Mouse (Mus musculus): ENCODE measurements around the gene Olfr655.

The Olfr655 gene

DNA sequence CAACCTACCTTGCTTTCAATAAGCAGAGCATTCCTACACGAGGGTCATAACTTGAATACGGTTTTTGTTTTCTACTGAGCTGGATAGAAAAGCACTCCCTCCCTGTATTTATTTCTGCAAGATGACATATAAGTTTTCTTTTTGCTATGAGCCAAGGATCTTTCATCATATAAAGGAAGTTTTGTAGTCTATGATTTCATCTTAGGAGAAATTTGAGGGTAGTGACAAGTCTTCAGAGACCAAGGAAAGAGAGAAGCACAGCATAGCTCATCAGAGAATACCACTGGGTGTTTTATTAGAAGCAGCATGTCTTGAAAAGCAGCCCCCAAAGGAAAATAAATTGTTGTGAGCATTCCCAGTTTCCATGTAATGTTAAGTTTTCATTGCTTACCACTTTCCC lies at the start of gene Olfr655:
Olfr655 (minus strand) TSS at position 101 of the 400 bp plus-strand sequence.
- no peak for DNase-seq (ENCODE audit: low read depth, low spot score)

DNA sequence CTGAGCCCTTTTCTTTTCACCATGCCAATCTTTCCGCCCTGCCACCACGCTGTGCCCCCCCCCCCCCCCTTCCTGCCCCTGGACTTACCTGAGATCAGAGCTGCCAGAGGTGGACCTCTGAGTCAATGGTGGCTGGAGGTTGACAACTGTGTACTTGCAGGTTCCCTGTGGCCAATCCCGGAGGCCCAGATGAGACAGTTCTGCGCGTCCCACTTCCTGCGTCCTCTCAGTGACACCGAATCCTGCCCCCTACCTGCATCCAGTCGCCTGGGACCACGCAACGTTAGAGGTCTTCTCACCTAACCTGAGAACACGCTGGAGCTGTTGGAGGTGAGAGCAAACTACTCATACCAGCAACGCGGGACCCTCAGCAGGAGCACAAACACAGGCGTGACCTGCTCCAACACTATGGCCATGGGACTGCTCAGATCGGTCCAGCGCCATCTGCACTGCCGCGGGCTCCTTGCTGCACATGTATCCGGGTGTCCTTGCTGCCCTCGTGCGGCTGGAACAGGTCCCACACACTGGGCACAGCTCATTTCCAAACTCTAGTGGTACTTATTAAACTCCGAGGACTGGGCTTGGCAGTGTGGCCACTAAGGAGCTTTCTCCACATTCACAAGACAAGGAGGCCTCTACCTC lies 45.4 kb upstream of the Olfr655 start, which contains the start of gene Olfr658:
Olfr658 (minus strand) TSS at position 465 of the 642 bp plus-strand sequence.
- DNase-seq (ENCODE audit: low read depth, low spot score) = peak; percentile 33

- no peak for DNase-seq (ENCODE audit: low read depth, low spot score)
Measured at GRCm38 (mm10) chr7:104624494-104624893, 22.9 kb upstream of the Olfr655 start, which contains the start of gene Olfr657. Gene Olfr657 (plus strand): TSS chr7:104624794.

DNA sequence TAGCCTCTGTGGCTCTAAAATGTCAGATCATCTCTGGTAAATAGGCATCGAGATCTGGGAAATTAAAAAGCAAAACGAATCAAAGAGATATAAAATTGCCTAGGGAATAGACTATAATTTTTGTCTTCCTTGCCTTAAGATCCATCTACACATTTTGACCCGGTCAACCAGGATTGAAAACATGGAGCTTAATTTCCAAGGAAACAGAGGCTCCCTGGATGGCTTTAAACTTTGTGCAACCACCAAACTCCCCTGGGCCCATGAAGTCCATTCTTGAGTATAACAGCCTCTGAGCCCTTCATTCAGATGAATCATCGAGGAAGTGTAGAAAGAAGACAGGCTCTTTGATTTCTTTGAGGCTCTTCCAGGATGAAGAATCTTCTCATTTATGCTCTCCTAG lies 12.1 kb upstream of the Olfr655 start, which contains the start of gene Olfr656:
Olfr656 (plus strand) TSS at position 301 of the 400 bp plus-strand sequence.
- no peak for DNase-seq (ENCODE audit: low read depth, low spot score)

- DNase-seq (ENCODE audit: low read depth, low spot score) = no peak
Measured at GRCm38 (mm10) chr7:104604727-104605126, 3.1 kb upstream of the Olfr655 start.

DNA sequence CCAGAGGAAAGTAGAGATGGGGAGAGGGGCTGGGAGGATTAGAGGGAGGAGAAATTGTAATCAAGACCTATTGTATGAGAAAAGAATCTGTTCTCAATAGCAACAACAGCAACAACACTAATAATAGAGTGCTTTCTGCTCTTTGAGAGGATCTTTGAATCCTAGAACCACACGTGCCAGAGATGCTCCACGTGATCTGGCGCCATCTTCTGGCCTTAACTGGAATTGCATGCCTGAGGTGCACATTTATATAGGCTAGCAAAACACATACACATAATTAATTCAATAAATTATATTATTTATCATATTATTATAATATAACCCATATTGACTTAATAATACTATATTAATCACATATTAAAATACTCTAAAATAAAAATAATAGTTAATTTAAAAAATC lies 1.6 kb upstream of the Olfr655 start:
- peak; percentile 28 for DNase-seq (ENCODE audit: low read depth, low spot score)

DNA sequence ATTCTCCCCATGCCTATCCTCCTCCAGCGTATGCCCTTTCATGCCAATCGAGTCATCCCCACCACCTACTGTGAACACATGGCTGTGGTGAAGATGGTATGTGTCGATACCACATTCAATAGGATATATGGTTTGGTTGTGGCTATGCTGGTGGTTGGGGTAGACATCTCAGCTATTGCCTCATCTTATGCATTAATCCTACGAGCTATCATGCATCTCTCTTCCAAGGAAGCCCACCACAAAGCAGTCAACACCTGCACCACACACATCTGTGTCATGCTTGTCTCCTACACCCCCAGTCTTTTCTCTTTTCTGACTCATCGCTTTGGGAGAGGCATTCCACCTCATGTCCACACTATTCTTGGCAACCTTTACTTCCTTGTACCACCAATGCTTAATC lies 13.3 kb downstream of the Olfr655 start:
- DNase-seq (ENCODE audit: low read depth, low spot score) = no peak

DNA sequence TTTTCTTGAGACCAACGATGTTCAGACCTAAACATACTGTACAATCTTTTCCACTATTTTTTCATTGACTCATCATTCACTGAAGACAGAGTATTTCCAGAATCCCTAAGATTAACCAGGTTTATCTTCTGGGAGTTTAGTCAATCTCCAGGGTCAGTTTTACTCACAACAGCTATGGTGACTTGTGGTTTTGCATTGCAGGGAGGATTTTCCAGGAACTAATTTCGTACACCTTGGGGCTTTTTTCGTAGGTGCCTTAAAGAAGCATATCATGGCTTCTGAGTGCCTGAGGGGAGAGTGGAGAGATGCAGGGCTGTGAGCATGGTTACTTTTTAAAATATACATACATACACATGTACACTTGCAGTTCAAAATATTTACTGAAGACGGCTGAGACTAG lies 14.9 kb downstream of the Olfr655 start, which contains the start of gene Olfr654:
Olfr654 (plus strand) TSS at position 301 of the 400 bp plus-strand sequence.
- no peak for DNase-seq (ENCODE audit: low read depth, low spot score)

- DNase-seq (ENCODE audit: low read depth, low spot score) = no peak
Measured at GRCm38 (mm10) chr7:104581429-104581828, 20.1 kb downstream of the Olfr655 start.

GRCm38 (mm10) chr7:104580846-104581245 lies 20.7 kb downstream of the Olfr655 start:
- DNase-seq (ENCODE audit: low read depth, low spot score) = no peak

DNA sequence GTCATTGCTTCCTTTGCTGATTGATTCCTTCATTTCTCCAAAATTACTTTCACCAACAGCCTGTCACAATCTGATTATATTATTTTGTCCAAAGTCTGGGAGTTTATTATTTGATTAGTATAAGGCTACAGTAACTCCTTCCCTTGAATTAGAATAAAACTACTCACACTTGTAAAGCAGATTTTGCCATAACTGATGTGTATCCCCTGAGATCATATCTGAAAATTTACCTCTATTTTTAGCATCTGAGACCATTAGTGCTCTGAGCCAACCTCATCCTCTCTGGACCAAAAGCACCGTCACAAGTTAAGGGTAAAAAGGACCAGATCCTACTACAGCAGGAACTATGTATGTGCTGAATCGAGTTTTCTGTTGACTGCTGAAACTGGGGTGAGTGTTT lies 24.6 kb downstream of the Olfr655 start, which contains the start of gene Olfr653:
Olfr653 (plus strand) TSS at position 301 of the 400 bp plus-strand sequence.
- DNase-seq (ENCODE audit: low read depth, low spot score) = no peak

DNA sequence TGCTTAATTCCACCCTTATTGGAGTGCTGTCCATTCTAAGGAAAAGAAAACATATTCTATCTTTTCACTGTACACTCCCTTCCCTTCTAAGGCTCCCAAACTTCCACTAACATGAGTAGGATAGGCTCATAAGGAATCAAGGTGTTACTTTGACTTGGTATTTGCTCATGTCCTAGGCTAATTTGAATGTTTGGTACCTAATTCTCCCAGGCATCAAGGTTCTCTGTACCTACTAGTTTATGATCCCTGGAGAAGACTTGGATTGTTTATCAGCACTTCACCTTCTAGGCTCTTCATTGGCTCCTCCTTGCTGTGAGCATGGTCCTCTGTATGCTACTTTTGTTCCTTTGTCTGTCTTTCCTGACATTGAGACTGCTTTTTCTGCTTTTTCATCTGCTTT lies 41.0 kb downstream of the Olfr655 start, which contains the start of gene Olfr652:
Olfr652 (plus strand) TSS at position 301 of the 400 bp plus-strand sequence.
- DNase-seq (ENCODE audit: low read depth, low spot score) = no peak

GRCm38 (mm10) chr7:104552700-104553099 lies 48.9 kb downstream of the Olfr655 start:
- no peak for DNase-seq (ENCODE audit: low read depth, low spot score)

- DNase-seq (ENCODE audit: low read depth, low spot score) = no peak
Measured at GRCm38 (mm10) chr7:104549833-104550232, 51.7 kb downstream of the Olfr655 start, which contains the start of gene Olfr651. Gene Olfr651 (plus strand): TSS chr7:104550133.
